Mouse (Mus musculus) embryonic facial prominence, embryonic 13.5 days (tissue): ENCODE results near the gene Fam214b. TPM values are rescaled to one million over a fixed set of nuclear protein-coding genes. Genes with fewer than 3 reads are reported as not detected.

Source experiments
- ATAC-seq: fragments of 200-750 bp; cut with Nextera tagmentation; 2 replicates; pipeline ENCODE4 v1.8.0; 2017; ENCODE audit warnings: low read depth; ENCODE audit not compliant: insufficient number of reproducible peaks, insufficient read depth, low FRiP score, low TSS enrichment
- H3K27ac ChIP-seq: fragments of 300-500 bp; sonication (generic); 2 replicates; pipeline ENCODE4 v1.5.1; 2015; ENCODE audit warnings: moderate library complexity, mild to moderate bottlenecking, inconsistent platforms
- H3K27me3 ChIP-seq: fragments of 300-500 bp; sonication (generic); 2 replicates; pipeline ENCODE4 v1.6.1; 2015; ENCODE audit warnings: mild to moderate bottlenecking, inconsistent platforms
- H3K36me3 ChIP-seq: fragments of 300-500 bp; sonication (generic); 2 replicates; pipeline ENCODE4 v1.6.1; 2015; ENCODE audit warnings: mild to moderate bottlenecking, inconsistent platforms
- H3K4me1 ChIP-seq: fragments of 300-500 bp; sonication (generic); 2 replicates; pipeline ENCODE4 v1.6.1; 2015; ENCODE audit warnings: inconsistent platforms
- H3K4me2 ChIP-seq: fragments of 300-500 bp; sonication (generic); 2 replicates; pipeline ENCODE4 v1.6.1; 2015; ENCODE audit warnings: moderate library complexity, mild to moderate bottlenecking, inconsistent platforms
- H3K4me3 ChIP-seq: fragments of 300-500 bp; sonication (generic); 2 replicates; pipeline ENCODE4 v1.5.1; 2015; ENCODE audit warnings: mild to moderate bottlenecking, inconsistent platforms
- H3K9ac ChIP-seq: fragments of 300-500 bp; sonication (generic); 2 replicates; pipeline ENCODE4 v1.6.1; 2015; ENCODE audit warnings: mild to moderate bottlenecking, inconsistent platforms
- H3K9me3 ChIP-seq: fragments of 300-500 bp; sonication (generic); 2 replicates; pipeline ENCODE4 v1.6.1; 2016; ENCODE audit warnings: inconsistent platforms
- WGBS: fragments of 180-500 bp; shearing (Covaris S2); methylation state at CpG from one replicate; pipeline ENCODE4 v1.1.7; 2015; ENCODE audit warnings: mixed read lengths; 5-methylcytosine and 5-hydroxymethylcytosine counted together
- polyA plus RNA-seq: library from polyadenylated mRNA; unstranded; fragments of >200 nt; fragmentation: Nextera tagmentation; extraction: Ambion mirVana; gene quantifications from 2 replicates; pipeline ENCODE4 v1.2.1, GENCODE M21; 2015

The Fam214b gene
- polyA plus RNA-seq, 1 experiment from 2014 or later: 14.9 TPM

- peaks cover 31% of the 10 kb centered on the region for H3K27me3 ChIP-seq
- WGBS: 89% methylated on average over 5 of the region's 5 CpGs
- no peak overlapping the region for H3K27ac ChIP-seq
- no peak overlapping the region for H3K9ac ChIP-seq
- no peaks in the 10 kb centered on the region for H3K36me3 ChIP-seq
- H3K4me1 ChIP-seq: peaks cover 5% of the 10 kb centered on the region; the same call in 1 of the 2 replicates
- H3K4me2 ChIP-seq: no peak overlapping the region
- no peak overlapping the region for H3K4me3 ChIP-seq
- no peaks in the 10 kb centered on the region for H3K9me3 ChIP-seq
- no peak for ATAC-seq
Measured at GRCm38 (mm10) chr4:43057654-43058053, 11.6 kb upstream of the Fam214b start.

GRCm38 (mm10) chr4:43052627-43053026, 6.6 kb upstream of the Fam214b start:
- Histone ChIP-seq H3K4me1 (no peaks in the 10 kb centered on the region), H3K9me3 (no peaks in the 10 kb centered on the region), H3K4me3 (no peak overlapping the region), H3K27me3 (no peaks in the 10 kb centered on the region), H3K9ac (no peak overlapping the region), H3K27ac (no peak overlapping the region), H3K4me2 (no peak overlapping the region), H3K36me3 (no peaks in the 10 kb centered on the region)
- WGBS: 11% methylated on average over 4 of the region's 4 CpGs
- no peak for ATAC-seq

DNA sequence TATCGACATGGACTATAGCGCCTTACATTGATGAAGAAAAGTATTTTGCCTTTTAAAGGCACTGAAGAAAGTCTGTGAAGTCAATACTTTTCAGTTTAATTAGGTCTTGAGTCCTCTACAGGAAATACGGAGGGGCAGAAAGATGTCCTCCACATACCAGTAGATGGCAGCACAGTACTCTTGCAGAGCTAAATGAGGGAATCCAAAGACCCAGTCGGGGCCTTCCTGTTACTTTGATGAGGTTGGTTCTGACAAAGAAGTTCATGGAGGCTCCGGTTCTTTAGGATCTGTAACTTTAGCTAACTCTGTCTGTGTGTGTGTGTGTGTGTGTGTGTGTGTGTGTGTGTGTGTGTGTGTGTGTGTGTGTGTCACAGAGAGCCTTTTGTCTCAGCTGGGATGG, 1.2 kb upstream of the Fam214b start:
- no peak overlapping the region for H3K4me3 ChIP-seq
- ATAC-seq: no peak
- no peaks in the 10 kb centered on the region for H3K36me3 ChIP-seq
- 8% methylated on average over 5 of the region's 5 CpGs for WGBS
- H3K4me1 ChIP-seq: peaks cover 16% of the 10 kb centered on the region
- no peaks in the 10 kb centered on the region for H3K9me3 ChIP-seq
- H3K4me2 ChIP-seq: peak overlapping the region; percentile 82
- H3K27me3 ChIP-seq: no peaks in the 10 kb centered on the region
- 0 out of 2 replicates have a peak overlapping the region, but pooled peaks have one; percentile 36 for H3K9ac ChIP-seq
- no peak overlapping the region for H3K27ac ChIP-seq

DNA sequence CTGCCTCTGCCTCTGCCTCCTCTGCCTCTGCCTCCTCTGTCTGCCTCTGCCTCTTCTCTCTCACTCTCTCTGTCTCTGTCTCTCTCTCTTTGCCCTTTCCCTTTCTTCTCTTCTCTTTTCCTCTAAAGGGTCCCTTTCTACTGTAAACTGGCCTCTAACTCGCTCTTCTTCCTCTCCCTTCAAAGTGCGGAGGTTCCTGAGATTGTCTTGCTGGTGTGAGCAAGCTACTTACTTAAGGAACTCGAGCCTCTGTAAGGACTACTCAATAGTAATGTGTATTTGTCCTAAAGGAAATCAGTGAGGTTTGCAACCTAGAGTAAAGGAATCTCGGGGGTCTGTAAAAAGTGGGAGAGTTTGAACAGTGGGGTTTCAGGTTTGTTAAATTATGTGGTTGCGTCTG, 587 bp upstream of the Fam214b start:
- no peak overlapping the region for H3K27ac ChIP-seq
- no peak overlapping the region for H3K4me3 ChIP-seq
- no peaks in the 10 kb centered on the region for H3K9me3 ChIP-seq
- peaks cover 16% of the 10 kb centered on the region for H3K4me1 ChIP-seq
- H3K36me3 ChIP-seq: no peaks in the 10 kb centered on the region
- H3K4me2 ChIP-seq: peak overlapping the region; percentile 82
- 50% methylated on average over 5 of the region's 5 CpGs for WGBS
- ATAC-seq: no peak
- H3K9ac ChIP-seq: no peak overlapping the region
- no peaks in the 10 kb centered on the region for H3K27me3 ChIP-seq

- H3K27ac ChIP-seq: peak overlapping the region; percentile 81
- H3K4me3 ChIP-seq: peak overlapping the region; percentile 60
- H3K27me3 ChIP-seq: no peaks in the 10 kb centered on the region
- H3K4me2 ChIP-seq: peak overlapping the region; percentile 82
- peaks cover 23% of the 10 kb centered on the region for H3K4me1 ChIP-seq
- H3K9ac ChIP-seq: peak overlapping the region; percentile 67
- peak; percentile 26; the same call in 1 of the 2 replicates for ATAC-seq
- no peaks in the 10 kb centered on the region for H3K36me3 ChIP-seq
- WGBS: 6% methylated on average over 13 of the region's 13 CpGs
- no peaks in the 10 kb centered on the region for H3K9me3 ChIP-seq
Measured at GRCm38 (mm10) chr4:43045285-43045658, 748 bp downstream of the Fam214b start.

- peak overlapping the region; percentile 60 for H3K4me3 ChIP-seq
- peak overlapping the region; percentile 67 for H3K9ac ChIP-seq
- WGBS: 28% methylated on average over 4 of the region's 4 CpGs
- no peaks in the 10 kb centered on the region for H3K36me3 ChIP-seq
- H3K9me3 ChIP-seq: no peaks in the 10 kb centered on the region
- peak overlapping the region; percentile 82 for H3K4me2 ChIP-seq
- ATAC-seq: no peak
- peak overlapping the region; percentile 81 for H3K27ac ChIP-seq
- peaks cover 23% of the 10 kb centered on the region for H3K4me1 ChIP-seq
- H3K27me3 ChIP-seq: no peaks in the 10 kb centered on the region
Measured at GRCm38 (mm10) chr4:43044673-43045072, 1.3 kb downstream of the Fam214b start.

DNA sequence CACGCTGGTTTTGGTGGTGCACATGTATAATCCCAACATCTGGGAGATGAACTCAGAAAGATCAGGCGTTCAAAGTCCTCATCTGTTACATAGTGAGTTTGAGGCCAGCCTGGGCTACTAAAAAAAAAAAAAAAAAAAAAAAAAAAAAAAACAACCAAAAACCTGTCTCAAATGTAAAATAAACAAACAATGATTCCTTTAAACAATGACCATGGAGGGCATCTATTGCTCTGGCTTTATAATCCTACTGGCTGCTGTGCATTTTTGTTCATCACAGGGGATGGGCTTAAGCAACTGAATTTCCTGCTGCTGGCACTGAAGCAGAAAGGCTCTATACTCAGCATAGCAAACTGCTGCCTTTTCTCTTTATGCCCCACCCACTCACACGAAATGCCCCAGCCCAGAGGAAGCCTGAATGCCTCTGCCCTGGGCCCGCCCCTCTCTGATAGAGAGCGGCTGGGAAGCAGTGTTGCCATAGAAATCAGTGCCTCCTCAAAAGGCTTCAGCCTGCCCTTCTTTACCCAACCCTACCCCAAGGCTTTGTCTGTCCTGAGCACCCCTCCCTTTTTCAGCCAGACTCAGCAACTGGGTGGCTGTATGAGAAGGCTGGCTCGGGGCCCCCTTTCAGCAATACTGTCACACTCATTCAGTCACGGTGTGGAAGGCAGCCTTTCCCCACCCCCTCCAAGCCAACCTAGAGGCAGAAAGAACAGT, 2.2 kb downstream of the Fam214b start:
- no peaks in the 10 kb centered on the region for H3K9me3 ChIP-seq
- ATAC-seq: no peak
- H3K27ac ChIP-seq: peak overlapping the region; percentile 81
- H3K4me2 ChIP-seq: peak overlapping the region; percentile 82
- H3K4me1 ChIP-seq: peaks cover 31% of the 10 kb centered on the region
- no peaks in the 10 kb centered on the region for H3K36me3 ChIP-seq
- H3K27me3 ChIP-seq: no peaks in the 10 kb centered on the region
- 18% methylated on average over 7 of the region's 7 CpGs for WGBS
- H3K9ac ChIP-seq: peak overlapping the region; percentile 67
- H3K4me3 ChIP-seq: peak overlapping the region; percentile 60

DNA sequence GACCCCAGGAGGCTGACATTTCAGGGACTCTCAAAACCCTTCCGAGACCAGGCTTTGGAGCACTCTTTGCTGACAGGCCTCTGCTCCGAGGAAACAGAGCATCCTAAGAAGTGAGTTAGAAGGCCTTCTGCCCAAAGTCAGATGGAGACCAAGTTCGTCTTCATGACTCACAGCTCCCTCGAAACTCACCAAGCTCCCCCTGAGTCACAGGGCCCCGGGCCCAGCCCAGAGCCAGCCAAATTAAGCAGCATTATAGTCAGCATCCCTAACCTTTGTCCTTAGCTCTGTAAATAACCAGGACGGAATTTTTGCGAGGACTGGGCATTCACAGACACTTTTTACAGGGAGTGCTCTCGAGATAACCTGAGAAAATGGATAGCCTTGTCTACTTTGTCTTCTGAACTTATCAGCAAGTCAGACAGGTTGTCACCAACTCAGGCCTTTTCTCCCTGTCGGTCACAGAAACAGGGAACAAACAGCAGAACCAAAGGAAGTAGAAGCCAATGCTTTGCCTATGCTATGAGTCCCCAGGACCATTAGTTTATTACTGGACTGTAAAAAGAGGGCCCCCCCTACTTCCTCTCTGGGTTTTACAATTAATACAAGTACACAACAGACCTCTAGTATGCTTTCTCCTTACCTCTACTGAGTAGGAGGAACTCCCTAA, 5.0 kb downstream of the Fam214b start:
- H3K9ac ChIP-seq: no peak overlapping the region
- H3K36me3 ChIP-seq: peaks cover 11% of the 10 kb centered on the region
- no peak overlapping the region for H3K4me3 ChIP-seq
- H3K27ac ChIP-seq: 0 out of 2 replicates have a peak overlapping the region, but pooled peaks have one; percentile 22
- H3K27me3 ChIP-seq: no peaks in the 10 kb centered on the region
- H3K4me2 ChIP-seq: 0 out of 2 replicates have a peak overlapping the region, but pooled peaks have one; percentile 81
- H3K9me3 ChIP-seq: no peaks in the 10 kb centered on the region
- H3K4me1 ChIP-seq: peaks cover 33% of the 10 kb centered on the region
- ATAC-seq: no peak
- 79% methylated on average over 9 of the region's 9 CpGs for WGBS

- peak overlapping the region; percentile 83 for H3K9ac ChIP-seq
- WGBS: under 1% methylated on average over 25 of the region's 25 CpGs
- H3K4me1 ChIP-seq: peaks cover 32% of the 10 kb centered on the region
- H3K4me3 ChIP-seq: peak overlapping the region; percentile 77
- peaks cover 20% of the 10 kb centered on the region for H3K36me3 ChIP-seq
- H3K27ac ChIP-seq: peak overlapping the region; percentile 84
- peak; percentile 98 for ATAC-seq
- H3K4me2 ChIP-seq: peak overlapping the region; percentile 81
- H3K9me3 ChIP-seq: no peaks in the 10 kb centered on the region
- no peaks in the 10 kb centered on the region for H3K27me3 ChIP-seq
Measured at GRCm38 (mm10) chr4:43040114-43040572, 5.9 kb downstream of the Fam214b start.

DNA sequence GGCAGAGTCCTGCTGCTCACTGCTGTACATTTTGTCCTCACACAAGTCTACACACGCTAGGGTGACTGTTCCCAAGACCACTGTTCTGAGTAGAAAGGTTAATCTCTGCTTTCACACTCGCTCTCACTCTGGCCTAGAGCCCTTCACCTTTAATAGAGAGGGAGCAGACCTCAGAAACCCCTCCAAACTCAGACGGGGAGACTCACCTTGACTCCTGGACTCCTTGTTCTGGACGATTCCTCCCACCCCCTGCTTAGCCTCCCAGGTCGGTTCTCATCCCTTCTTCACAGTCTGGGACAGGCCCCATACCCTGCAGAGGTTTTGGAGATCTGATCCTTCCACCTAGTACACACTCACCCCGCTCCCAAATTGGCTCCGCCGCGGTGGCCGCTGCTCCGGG, 6.4 kb downstream of the Fam214b start:
- ATAC-seq: no peak; the same call in 1 of the 2 replicates
- H3K27me3 ChIP-seq: no peaks in the 10 kb centered on the region
- peak overlapping the region; percentile 77 for H3K4me3 ChIP-seq
- peak overlapping the region; percentile 83 for H3K9ac ChIP-seq
- H3K4me1 ChIP-seq: peaks cover 27% of the 10 kb centered on the region
- H3K4me2 ChIP-seq: peak overlapping the region; percentile 81
- H3K9me3 ChIP-seq: no peaks in the 10 kb centered on the region
- peaks cover 25% of the 10 kb centered on the region for H3K36me3 ChIP-seq
- 2% methylated on average over 11 of the region's 11 CpGs for WGBS
- H3K27ac ChIP-seq: peak overlapping the region; percentile 84

- whole genome bisulfite sequencing: 50% methylated on average over 15 of the region's 15 CpGs
- Histone ChIP-seq H3K36me3 (peaks cover 33% of the 10 kb centered on the region), H3K4me1 (peaks cover 19% of the 10 kb centered on the region), H3K9me3 (no peaks in the 10 kb centered on the region), H3K4me2 (peak overlapping the region; percentile 81), H3K4me3 (peak overlapping the region; percentile 77), H3K9ac (peak overlapping the region; percentile 83), H3K27me3 (no peaks in the 10 kb centered on the region), H3K27ac (peak overlapping the region; percentile 84; the same call in 1 of the 2 replicates)
- no peak for ATAC-seq
Measured at GRCm38 (mm10) chr4:43038567-43039495, 7.2 kb downstream of the Fam214b start.
